Mouse (Mus musculus): ENCODE data around the gene Srp72.

The Srp72 gene

DNA sequence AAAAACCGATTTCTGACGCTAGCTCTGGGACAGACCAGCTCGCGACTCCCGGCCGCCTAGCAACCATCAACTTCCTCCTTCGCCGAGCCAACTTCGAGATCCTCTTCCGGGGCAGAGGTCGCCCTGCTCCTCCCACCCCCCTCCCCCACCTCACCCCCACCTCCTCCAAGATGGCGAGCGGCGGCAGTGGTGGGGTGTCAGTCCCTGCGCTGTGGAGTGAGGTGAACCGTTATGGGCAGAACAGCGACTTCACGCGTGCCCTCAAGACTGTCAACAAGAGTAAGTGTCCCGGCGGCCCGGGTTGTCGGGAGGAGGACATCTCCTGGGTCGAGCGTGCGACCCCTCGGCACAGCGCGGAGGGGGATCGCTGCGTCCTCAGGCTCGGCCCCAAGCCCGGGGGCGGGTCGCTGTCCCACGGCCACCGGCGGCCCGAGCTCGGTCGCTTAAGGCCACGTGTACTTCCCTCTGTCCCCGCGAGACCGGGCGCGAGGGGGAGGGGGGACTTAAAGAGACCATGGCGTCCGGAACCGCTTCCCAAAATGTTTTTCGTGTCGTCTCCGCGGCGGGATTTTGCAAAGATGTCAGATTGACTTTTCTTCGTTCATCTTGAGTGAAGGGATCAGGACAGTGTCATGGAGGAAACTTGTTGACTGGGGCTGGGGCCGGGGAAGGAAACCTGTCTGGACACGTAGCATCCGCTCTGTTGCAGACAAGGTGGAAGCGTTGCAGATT, at the start of gene Srp72:
Gene Srp72 (plus strand): TSS at position 130 of the 732 bp plus-strand sequence.
- peak; percentile 81 for DNase-seq (ENCODE audit: low read depth, low spot score)

DNA sequence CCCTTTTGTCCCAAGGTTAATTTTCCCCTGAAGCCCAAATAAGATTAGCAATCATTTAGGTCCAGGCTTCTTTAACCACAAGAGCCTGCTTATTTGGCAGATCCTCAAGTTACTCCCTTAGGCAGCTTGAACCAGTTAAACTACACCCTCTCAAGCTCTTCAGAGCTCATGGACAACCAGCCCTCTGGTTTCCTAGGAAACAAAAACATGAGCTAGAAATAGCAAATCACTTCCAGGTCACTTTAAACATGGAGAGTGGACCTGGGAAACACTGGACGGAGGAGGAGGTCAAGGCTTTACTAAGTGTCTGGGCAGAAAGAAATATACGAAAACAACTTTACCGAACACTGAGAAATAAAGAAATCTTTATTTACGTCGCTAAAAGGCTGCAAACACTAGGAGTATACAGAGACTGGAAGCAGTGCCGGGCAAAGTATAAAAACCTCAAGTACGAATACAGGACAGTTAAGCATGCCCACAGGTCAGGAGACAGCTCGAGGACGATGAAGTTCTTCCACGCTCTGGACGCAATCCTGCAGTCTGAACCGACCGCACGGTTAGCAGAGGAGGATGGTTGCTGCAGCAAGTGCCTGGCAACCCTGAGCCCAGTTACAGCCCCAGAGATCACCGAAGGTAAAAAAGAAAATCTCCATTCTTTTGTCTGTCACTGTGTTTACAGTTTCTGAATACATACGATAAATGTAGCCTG, 46.2 kb upstream of the Srp72 start:
- no peak for DNase-seq (ENCODE audit: low read depth, low spot score)

DNA sequence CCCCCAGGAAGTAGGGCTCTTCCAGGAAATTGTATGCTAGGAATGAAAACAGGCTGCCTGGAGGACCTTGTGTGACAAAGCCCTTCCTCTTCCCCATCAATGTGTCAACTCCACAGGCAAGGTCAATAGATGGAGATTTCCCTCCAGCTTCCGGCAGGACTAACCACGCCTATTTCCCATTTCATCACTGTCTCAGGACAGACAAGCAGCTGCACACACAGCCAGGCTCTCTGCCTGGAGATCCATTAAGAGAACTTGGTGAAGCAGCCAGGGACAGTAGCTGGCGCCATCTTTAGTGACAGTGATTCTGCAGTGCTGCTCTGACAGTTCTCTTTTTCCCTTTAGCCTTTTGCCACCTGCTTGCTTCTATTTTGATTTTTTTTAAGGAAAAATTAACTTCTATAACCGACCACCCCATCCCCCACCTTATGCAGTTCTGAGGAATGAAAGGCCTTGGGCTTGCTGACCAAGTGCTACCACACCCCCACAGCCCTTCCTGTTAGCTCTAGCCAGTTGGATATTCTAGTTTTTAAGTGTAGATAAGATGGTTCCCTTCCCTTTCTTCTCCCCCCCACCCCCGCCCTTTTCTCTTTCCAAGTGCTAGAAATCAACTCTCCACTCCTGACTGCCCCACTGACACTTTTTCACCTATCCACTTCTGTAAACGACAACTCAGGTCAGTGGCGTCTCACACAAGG, 45.2 kb upstream of the Srp72 start:
- DNase-seq (ENCODE audit: low read depth, low spot score) = no peak

DNA sequence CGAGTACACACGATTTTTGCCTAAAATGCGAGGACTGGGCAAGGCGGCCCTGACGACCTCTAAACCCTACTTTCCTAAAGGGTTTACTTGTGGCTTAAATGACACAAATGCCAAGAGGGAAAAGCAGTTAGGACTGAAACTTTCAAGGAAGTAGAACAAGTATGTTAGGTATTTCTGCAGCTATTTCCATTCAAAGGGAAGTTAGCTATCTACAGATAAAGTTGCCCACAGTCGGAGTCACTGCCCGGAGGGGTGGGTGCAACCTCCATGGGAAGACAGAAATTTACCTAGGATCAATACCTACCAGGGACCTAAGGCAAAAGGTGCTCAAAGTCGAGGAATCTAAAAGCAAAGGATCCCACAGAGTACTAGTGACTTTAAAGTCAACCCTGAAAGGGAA, 34.8 kb upstream of the Srp72 start:
- DNase-seq (ENCODE audit: low read depth, low spot score) = no peak

DNA sequence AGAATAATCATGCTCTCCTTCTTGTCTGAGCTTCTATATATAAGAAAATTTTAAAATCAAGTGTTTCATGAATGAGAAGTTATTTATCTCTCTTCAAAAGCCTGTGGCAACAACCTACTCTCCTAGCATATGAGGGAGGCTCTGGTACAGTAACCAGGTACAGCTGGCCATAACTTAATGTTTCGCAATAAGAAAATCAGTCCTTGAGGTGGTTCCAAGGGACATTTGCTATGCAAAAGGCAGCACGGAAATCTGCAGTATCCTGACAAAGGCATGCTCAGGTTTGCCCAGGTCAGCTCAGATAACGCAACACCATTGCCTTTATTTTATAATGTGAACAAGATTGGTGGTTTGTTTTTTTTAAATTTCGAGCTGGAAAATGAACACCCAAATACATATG, 32.5 kb upstream of the Srp72 start:
- DNase-seq (ENCODE audit: low read depth, low spot score) = no peak

DNA sequence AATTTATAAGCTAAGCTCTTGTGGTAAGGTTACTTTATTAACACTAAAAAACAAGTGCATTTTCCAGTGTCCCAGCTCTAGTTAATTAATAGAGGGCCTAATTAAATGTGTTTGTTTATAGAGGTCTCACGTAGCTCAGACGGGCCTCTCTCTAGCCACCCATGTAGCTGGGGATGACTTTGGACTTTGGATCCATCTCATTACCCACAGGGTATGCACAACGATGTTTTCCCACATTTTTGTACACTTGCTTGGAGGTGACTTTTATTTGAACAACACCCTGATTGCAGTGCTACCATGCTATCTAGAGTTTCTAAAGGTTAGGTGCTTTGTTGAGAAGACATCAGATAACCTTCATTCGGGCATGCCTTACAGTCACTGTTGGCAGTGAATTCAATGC, 32.0 kb upstream of the Srp72 start:
- no peak for DNase-seq (ENCODE audit: low read depth, low spot score)

DNA sequence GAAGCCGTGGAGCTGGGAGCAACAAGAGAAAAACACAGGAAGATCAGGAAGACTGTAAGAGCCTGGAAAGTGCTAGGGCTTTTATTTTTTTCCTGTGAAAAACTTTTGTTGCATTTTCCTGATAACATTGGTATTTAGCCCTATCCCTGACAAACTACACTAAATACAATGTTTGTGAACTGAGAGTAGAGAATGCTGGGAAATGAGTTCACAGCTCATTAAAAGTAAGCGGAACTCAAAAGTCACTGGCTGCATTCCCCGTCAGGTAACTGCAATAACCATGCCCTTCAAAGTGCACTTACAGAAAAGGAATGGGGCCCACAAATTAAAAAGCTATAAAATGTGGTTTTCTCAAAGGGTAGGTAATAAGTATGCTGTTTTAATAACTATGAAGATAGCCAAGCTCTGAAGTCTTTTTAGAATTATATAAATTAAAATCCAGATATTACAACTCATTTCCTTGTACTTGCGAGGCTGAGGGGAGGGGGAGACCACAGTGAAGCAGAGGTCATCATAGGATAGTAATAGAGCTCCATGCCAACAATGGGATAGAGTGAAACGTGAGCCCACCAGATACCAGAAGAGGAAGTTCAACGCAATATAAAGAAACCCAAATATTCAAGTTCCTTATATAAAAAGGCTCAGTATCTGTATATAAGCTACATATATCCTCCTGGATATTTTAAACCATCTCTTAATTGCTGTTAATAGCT, 29.4 kb upstream of the Srp72 start:
- no peak for DNase-seq (ENCODE audit: low read depth, low spot score)

DNA sequence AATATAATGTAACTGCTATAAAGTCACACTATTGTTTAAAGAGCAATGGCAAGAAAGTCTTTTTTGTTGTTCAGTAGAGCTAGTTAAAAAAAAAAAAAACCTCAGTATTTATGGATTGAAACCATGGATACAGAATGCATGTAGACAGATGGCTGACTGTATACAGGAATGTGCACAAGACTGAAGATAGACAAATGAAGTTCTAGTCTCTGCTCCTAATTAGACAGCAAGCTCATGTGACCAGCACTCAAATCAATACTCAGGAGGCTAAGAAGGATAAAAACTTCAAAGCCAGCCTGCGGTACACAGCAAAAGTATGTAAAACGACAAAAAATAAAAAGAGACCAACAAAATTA, 28.8 kb upstream of the Srp72 start:
- DNase-seq (ENCODE audit: low read depth, low spot score) = no peak

DNA sequence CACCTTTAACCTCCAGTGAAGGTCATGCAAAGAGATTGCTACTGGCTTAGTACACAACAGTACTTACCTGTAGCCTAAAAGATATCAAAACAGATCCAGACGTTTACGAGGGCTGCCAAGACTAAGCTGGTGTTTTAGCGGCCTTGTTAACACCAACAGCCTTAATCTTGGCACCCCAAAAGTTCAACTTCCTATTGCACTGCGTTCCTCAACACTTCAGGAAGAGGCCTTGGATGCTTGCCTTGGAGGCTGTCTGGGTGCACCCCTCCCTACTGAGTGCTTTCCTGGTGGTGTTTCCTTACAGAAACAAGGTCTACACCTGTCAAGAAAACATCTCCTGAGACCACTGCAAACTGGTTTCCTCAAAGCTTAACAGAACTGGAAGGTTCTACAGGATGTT, 27.3 kb upstream of the Srp72 start:
- DNase-seq (ENCODE audit: low read depth, low spot score) = no peak

DNA sequence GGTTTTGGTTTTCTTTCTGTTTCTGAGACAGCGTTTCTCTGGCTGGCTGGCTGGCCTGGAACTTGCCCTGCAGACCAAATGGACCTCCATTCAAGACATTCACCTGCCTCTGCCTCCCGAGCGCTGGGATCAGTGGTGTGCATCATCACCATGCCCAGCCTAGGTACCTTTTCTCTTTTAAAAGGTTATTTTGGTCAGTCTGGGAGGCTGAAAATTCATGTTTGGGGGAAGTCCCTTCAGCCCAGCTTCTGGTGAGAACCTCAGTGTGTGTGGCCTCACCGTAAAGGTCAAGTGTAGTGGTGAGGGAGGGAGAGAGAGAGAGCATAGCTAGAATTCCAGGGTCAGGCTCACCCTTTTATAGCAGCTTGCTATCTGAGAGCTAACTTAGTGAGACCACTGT, 26.7 kb upstream of the Srp72 start:
- DNase-seq (ENCODE audit: low read depth, low spot score) = no peak

DNA sequence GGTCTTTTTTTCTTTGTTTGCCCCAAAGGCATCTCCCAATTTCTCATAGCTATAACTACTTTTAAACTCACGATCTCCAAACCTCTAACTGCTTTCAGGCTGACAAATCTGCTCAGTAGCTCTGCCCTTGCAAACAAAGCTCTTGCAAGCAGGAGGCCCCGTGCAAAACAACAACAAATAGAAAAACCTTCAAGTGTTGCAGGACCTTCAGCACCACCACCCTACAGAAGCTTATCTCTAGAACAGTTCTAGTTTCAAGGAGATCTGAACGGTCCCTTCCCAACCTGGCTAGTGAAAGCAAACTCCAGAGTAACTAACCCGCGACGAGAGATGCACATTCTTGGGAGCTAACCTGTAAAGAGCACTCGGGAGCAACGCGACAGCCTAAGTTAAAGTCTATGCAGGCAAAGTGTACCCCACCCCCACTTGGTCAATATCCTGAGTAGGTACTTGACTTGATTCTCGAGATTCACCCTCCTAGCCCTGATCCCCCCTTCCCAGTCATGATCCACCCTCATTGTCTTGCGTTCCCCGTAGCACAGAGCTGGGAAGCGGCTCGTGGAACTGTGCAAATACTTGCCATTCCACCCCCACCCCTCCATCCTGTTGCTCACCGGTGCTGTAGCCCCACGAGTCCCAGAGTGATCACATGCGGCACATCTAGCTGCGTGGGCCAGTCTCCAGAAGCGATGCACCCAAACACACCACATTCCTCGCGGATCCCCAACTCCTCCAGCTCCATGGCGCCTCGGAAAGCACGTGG, 24.0 kb upstream of the Srp72 start:
- DNase-seq (ENCODE audit: low read depth, low spot score) = no peak

DNA sequence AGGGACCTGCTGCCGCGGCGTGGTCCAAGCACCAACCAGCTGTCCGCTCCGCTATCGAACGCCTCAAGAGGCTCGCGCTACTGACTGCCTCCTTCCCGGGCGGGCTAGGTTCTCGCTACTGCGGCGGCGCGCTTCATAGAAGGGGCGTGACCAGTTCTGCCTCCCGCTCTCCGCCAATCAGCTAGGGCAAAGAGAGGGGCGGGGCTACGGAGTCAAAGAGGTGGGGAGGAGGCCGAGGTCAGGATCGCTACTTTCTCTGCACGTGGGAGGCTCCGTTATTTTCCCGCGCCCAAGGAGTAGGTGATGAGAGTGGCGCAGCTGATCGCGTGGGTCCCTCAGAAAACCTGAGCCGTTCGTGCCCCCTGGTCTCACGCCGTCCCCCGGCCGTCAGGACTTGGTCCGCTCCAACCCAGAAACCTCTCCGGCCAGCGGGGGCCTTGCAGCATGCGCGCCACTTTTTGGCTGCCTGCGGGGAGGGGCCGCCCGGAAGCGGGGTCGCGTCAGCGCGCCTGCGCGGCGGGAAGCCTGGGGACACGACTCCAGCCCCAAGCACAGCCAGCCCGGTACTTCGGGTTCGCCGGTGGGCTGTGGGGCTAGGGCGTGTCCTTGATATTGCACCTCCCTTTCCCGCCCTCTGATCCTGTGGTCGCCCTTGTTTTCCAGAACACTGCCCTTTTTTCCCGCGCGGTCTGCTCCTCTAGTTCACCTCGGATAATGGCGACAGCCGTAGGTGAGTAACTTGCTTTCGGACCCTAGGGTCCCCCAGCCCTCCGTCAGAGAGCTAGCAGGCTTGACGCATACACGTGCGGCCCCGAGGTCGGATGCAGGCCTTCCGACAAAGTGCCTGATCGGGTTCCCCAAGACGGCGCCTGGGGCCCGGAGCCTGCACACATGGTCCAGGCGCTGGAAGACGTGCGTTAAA, 23.1 kb upstream of the Srp72 start, which contains the start of the genes Paics and Ppat:
Gene Paics (plus strand): TSS at position 202 of the 922 bp plus-strand sequence.
Gene Ppat (minus strand): TSS at position 473 of the 922 bp plus-strand sequence.
- DNase-seq (ENCODE audit: low read depth, low spot score) = peak; percentile 97

DNA sequence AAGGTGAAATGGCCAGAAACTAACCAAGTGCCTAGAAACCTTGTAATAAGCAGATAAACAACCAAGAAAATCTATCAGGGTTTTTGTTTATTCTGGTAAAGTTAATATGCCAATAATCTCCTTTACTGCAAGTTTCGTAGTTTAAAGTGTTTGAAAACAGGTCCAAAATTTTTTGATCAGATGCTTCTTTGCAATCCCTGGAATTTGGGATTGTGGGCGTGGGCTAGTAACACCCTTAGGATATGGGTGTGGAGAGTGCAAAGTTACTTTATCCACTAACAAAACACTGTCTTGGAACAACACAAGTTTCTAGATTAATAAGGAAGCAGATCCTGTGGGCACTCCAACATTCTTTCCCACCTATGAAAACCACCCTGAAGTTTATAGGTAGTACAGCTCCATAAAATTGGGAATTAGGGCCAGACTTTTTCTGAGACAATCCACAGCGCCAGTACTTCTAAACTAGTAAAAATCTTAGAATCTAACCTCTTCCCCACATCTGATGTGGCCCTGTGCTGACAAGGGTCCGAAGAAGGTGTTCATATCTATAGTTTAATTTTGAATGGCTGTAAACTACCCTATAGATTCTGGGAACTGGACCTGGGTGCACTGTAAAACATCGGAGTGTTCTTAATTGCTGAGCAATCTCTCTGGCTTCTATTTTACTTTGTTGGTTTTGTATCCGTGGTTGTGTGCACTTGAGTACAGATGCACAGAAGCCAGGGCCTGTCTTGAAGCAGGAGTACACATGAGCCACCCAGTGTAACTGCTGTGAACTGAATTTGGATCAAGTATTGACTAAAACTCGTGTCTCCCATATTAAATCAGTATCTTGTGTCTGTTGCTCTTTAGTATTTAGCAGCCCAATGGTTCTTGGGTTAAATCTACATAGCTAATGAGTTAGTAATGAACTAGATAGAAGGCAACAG, 22.1 kb upstream of the Srp72 start:
- no peak for DNase-seq (ENCODE audit: low read depth, low spot score)

DNA sequence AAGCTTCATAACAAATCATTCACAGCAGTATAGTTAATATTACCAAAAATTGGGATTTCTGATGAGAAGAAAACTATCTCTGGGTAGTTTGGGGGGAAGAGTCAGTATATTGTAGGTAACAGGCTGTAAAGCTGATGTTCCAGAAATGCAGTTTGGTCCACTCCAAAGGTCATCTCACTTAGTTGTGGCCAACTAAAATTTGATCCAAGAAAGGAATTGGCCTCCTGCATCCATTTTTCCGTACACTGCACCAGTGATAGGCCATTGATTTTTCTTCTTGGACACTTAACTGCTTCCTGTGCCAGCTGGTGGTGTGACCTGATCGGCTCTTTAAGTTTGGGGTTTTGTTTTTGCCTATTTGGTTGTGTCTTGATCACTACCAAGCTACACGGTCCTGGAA, 20.7 kb upstream of the Srp72 start:
- DNase-seq (ENCODE audit: low read depth, low spot score) = no peak

DNA sequence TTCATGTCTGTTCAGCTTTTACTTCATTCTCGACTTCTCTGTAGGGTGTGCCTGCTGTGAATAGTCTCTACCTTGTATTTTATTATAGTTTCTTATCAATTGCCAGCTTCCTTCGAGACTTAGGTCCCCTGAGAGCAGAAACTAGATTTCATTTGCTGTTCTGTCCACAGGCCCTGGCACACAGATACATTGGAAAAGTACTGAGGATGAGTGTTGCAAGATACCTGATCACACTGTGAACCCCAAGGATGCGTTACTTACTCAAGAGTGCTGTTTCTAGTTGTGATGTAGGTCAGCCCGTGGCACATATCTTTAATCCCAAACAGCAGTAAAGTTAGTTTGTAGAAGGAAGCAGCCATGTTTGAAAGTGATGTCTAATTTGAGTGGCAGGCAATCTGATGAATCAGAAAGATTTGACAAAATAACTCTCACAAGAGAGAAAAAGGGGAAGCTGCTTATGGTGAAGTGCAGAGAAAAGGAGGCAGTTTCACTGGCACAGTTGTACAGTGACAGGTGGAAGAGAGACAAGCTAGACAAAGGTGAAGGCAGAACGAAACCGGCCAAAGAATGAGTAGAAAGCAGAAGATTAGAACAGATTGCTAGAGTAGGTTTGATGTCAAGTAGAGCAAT, 20.1 kb upstream of the Srp72 start:
- DNase-seq (ENCODE audit: low read depth, low spot score) = no peak

DNA sequence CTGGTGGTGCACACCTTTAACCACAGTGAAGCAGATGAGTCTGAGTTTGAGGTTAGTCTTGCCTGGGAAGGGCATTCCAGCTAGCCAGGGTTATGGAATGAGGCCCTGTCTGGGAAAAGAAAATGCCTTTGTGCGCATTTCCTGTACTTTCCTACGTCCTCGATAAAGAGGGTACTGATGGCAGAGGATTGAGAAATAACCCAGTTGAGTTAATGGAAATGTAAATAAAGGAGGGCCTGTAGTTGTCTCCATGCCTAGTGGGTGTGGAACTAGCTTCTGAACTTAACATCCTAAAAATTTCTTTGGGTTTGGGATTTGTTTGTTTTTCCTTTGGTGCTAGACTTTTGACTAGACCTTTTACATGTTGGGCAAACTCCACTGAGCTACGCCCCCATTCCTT, 19.0 kb upstream of the Srp72 start:
- no peak for DNase-seq (ENCODE audit: low read depth, low spot score)

DNA sequence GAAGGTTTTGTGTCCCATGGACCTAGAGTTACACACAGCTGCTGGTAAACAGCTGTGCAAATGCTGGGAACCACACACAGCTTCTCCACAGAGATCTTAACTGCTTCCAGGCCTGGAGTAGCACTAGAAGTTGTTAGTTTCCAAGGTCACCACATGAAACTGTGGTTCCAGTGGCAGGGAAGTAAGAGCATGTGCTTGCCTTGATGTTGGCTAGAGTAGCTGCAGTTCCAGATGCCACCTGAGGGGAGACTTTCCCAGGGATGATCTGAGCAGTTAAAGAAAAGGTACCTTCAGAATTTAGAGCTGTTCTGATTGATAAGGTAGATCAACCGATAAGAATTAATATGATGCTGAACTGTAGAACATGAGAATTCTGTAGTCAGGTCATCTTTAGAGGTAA, 16.5 kb upstream of the Srp72 start:
- DNase-seq (ENCODE audit: low read depth, low spot score) = no peak

DNA sequence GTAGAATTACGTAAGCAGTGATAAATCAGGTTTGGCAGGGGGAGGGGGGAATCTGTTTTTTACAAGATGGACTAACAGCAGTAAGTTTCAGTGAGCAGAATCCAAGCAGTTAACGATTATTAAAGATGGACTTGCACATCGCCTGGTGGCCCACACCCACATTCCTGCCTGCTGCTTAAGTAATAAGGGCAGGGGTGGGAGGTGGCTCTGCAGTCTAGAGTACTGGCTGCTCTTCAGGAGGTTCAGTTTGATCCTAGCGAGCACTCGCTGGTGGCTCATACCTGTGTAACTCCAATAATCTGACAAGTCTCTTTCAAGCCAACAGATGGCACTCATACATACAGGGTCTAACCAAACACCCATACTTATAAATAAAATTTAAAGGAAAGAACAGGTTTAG, 14.9 kb upstream of the Srp72 start:
- DNase-seq (ENCODE audit: low read depth, low spot score) = no peak

DNA sequence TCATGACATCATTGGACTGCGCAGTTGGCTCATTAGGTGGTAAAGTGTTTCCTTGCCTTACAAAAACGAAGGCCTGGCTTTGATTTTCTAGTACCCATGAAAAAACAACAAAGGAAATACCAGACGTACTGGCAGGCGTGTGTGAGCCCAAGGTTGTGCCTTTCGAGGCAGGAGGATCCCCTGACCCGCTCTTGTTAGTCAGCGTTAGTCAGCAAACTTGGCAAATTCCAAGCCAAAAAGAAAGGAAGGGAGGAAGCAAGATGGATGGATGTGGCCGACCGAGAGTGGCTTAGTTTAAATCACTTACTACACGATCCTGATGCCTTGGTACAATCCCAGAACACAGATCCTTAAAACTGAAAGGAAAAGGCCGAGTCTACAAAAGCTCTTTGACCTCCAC, 11.9 kb upstream of the Srp72 start:
- DNase-seq (ENCODE audit: low read depth, low spot score) = no peak

Measured in retina, postnatal 7 days (tissue).